Comparison of ENCODE assay signal across 8 mouse cellular contexts in the genomic region with DNA sequence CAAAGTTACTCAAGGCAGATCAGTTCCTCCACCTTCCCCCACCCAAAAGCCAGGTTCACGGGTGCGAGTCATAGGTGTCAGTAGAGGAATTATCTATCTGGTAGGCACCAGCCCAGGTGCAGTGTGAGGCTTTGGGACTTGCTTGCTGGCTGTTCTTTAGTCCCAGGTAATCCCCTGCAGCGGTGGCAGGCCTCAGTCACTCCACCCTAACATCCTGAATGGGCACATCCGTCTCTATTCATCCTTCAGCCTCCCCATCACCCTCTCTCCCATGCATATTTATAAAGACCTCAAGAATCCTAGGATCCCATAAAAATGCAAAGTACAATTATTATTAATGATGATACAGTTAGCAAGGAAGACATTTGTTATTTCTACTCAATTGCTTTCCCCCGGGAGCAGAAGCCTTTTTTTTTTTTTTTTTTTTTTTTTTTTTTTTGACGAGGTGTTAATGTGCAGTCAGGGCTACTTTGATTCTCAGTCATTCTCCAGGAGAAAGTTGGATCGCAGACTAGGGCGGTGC.
DNase-seq lines count a peak whose midpoint lies in the region; ATAC-seq and TF ChIP-seq lines count a peak whose summit lies in the region.

No protein-coding gene starts in this region.

- peak overlapping the region; percentile 89; the same call in 1 of the 2 replicates for H3K27ac ChIP-seq in heart, embryonic 12.5 days (ENCODE audit: poor library complexity, severe bottlenecking)
- peak overlapping the region; percentile 98 for H3K27ac ChIP-seq in forebrain, postnatal 0 days (ENCODE audit: low read depth, low read length)
- no peak overlapping the region for H3K27ac ChIP-seq in liver, postnatal 0 days (ENCODE audit: low read depth)

- in situ Hi-C loops in Patski (cut with MboI; ENCODE audit: low pct_unique_long_range_greater_than_20kb) = loop anchor here (5.0 to 10.0 kb wide), 4 partner anchors 148 to 510 kb away; no protein-coding TSS in a partner anchor

- POLR2A ChIA-PET in Patski (lab: Charles Lee) = interaction anchor here (0.6 kb wide), 1 partner anchor 11 kb away, joined by 3 read pairs; no protein-coding TSS in a partner anchor

- TF ChIP-seq EP300 in liver, postnatal 0 days (IDR thresholded peaks at IDR 0.05; ENCODE audit: low read depth) = no peak

- H3K4me3 ChIP-seq in heart, embryonic 12.5 days = peak overlapping the region; percentile 45; the same call in 1 of the 2 replicates
- peak overlapping the region; percentile 44 for H3K4me3 ChIP-seq in forebrain, postnatal 0 days (ENCODE audit: low read depth, low read length)
- no peak overlapping the region for H3K4me3 ChIP-seq in liver, postnatal 0 days (ENCODE audit: low read depth, low read length)

- no peak for ATAC-seq in heart, embryonic 12.5 days (ENCODE audit: insufficient number of reproducible peaks, low FRiP score)
- ATAC-seq in Patski = peak; percentile 19
- peak; percentile 44 for ATAC-seq in forebrain, postnatal 0 days
- ATAC-seq in liver, postnatal 0 days = no peak

- CTCF ChIA-PET in Patski (lab: Charles Lee) = no interaction called here

- 18% methylated on average over 8 of the region's 8 CpGs for WGBS in heart, embryonic 12.5 days
- WGBS in forebrain, postnatal 0 days = 13% methylated on average over 8 of the region's 8 CpGs
- 28% methylated on average over 8 of the region's 8 CpGs for WGBS in liver, postnatal 0 days (ENCODE audit: insufficient replicate concordance)

- peak overlapping the region; percentile 73 for H3K4me2 ChIP-seq in heart, embryonic 12.5 days
- H3K4me2 ChIP-seq in forebrain, postnatal 0 days (ENCODE audit: low read depth) = peak overlapping the region; percentile 74
- H3K4me2 ChIP-seq in liver, postnatal 0 days (ENCODE audit: low read depth, low read length) = peak overlapping the region; percentile 67; the same call in 1 of the 2 replicates

- TF ChIP-seq CTCF in Patski (IDR thresholded peaks at IDR 0.05) = no peak
- TF ChIP-seq CTCF in forebrain, postnatal 0 days (IDR thresholded peaks at IDR 0.05; ENCODE audit: low read depth) = no peak
- TF ChIP-seq CTCF in liver, postnatal 0 days (IDR thresholded peaks at IDR 0.05; ENCODE audit: low read depth) = no peak

- no peaks in the 10 kb centered on the region for H3K27me3 ChIP-seq in heart, embryonic 12.5 days (replicated peaks)
- no peaks in the 10 kb centered on the region for H3K27me3 ChIP-seq in Patski
- H3K27me3 ChIP-seq in forebrain, postnatal 0 days (ENCODE audit: insufficient read depth, low read length) = no peaks in the 10 kb centered on the region
- 0 out of 2 replicates have a peak, but pooled peaks cover 5% of the 10 kb centered on the region for H3K27me3 ChIP-seq in liver, postnatal 0 days (ENCODE audit: insufficient read depth, low read length)

- H3K4me1 ChIP-seq in heart, embryonic 12.5 days (replicated peaks) = peaks cover 12% of the 10 kb centered on the region
- H3K4me1 ChIP-seq in forebrain, postnatal 0 days (ENCODE audit: insufficient read depth) = peaks cover 12% of the 10 kb centered on the region
- H3K4me1 ChIP-seq in liver, postnatal 0 days (ENCODE audit: insufficient read depth) = no peaks in the 10 kb centered on the region

- DNase-seq in heart, adult 8-10 months (ENCODE audit: low spot score) = no peak
- peak; percentile 3 for DNase-seq in Patski (ENCODE audit: low read depth, low spot score)
- DNase-seq in forebrain, postnatal 0 days = peak; percentile 31
- no peak for DNase-seq in liver, postnatal 0 days
- no peak for DNase-seq in cerebellum, postnatal 25 days
- DNase-seq in adrenal gland, postnatal 25 days = no peak
- DNase-seq in ovary, postnatal 10 days (ENCODE audit: low spot score) = no peak

- no peaks in the 10 kb centered on the region for H3K36me3 ChIP-seq in heart, embryonic 12.5 days
- no peaks in the 10 kb centered on the region for H3K36me3 ChIP-seq in forebrain, postnatal 0 days (ENCODE audit: insufficient read depth)
- H3K36me3 ChIP-seq in liver, postnatal 0 days (replicated peaks; ENCODE audit: insufficient read depth, low read length) = no peaks in the 10 kb centered on the region

- no peaks in the 10 kb centered on the region for H3K9me3 ChIP-seq in heart, embryonic 12.5 days (replicated peaks)
- no peaks in the 10 kb centered on the region for H3K9me3 ChIP-seq in forebrain, postnatal 0 days (ENCODE audit: low read length)
- H3K9me3 ChIP-seq in liver, postnatal 0 days (ENCODE audit: low read length) = no peaks in the 10 kb centered on the region

- peak overlapping the region; percentile 60; the same call in 1 of the 2 replicates for H3K9ac ChIP-seq in heart, embryonic 12.5 days
- peak overlapping the region; percentile 73 for H3K9ac ChIP-seq in forebrain, postnatal 0 days
- no peak overlapping the region for H3K9ac ChIP-seq in liver, postnatal 0 days (replicated peaks)

Comparison
In these comparisons a context has a peak if more than half of its experiments do, and no peak if none do; other contexts are left out.
1. ATAC-seq: peak in Patski (single experiment) and forebrain, postnatal 0 days (single experiment); none in heart, embryonic 12.5 days (single experiment) and liver, postnatal 0 days (single experiment).
2. DNase-seq: peak in Patski (single experiment) and forebrain, postnatal 0 days (single experiment); none in heart, adult 8-10 months (single experiment), liver, postnatal 0 days (single experiment), cerebellum, postnatal 25 days (0 of 2), adrenal gland, postnatal 25 days (single experiment) and ovary, postnatal 10 days (single experiment).
3. Peak in every context shown above with its lines, with median percentiles within 50 percentile points of each other: H3K4me2 ChIP-seq.